Mouse (Mus musculus) ovary, adult 2 months (tissue): Measurements from ENCODE around the gene Sprr2a1. TPM values are rescaled to one million over a fixed set of nuclear protein-coding genes. Genes with fewer than 3 reads are reported as not detected.

Source experiments
- polyA plus RNA-seq: library from polyadenylated mRNA; depleted of rRNA; stranded (reverse); fragments of >200 nt; gene quantifications from 2 replicates; pipeline ENCODE4 v1.2.3, GENCODE M21; 2012; rRNA removed

Gene Sprr2a1
- polyA plus RNA-seq: 0.06 TPM in 1 of 2 replicates, not detected in the other

DNA sequence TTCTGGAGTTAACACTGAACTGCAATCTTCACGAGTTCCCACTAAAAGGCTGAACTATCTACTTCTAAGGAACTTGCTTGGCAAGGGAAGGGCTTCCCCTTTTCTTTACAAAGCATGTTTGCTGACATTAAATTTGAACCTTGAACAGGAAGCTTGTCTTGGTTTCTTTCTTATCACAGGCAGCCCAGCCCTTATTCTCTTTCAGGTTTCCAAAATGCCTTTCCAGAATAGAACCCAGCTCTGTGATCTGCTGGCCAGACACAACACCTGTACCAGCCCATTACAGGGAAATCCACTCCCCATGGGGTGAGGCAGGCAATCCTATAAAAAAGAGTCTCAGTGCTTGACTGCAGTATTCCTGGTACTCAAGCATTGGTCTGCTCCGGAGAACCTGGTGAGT, at the start of gene Sprr2a1, which contains the start of gene Sprr2a2:
Sprr2a1 (plus strand) TSS at position 231 of the 400 bp plus-strand sequence.
Sprr2a2 (plus strand) TSS at position 352 of the 400 bp plus-strand sequence.

Other genes starting within 250 kb of the Sprr2a1 start
- not detected in 2 replicates for gene Pglyrp3, start 201.2 kb upstream of the Sprr2a1 start, polyA plus RNA-seq
- gene Lor, start 132.7 kb upstream of the Sprr2a1 start, polyA plus RNA-seq: 0.97 and 1.4 TPM in 2 replicates
- not detected in 2 replicates for gene Prr9, start 91.9 kb upstream of the Sprr2a1 start, polyA plus RNA-seq
- gene Lelp1, start 73.1 kb upstream of the Sprr2a1 start, polyA plus RNA-seq: not detected in 2 replicates
- 51.3 and 98.3 TPM in 2 replicates for gene Sprr2a2, start 121 bp downstream of the Sprr2a1 start, polyA plus RNA-seq
- gene Sprr2a3, start 69.6 kb downstream of the Sprr2a1 start, polyA plus RNA-seq: 3.7 and 6.8 TPM in 2 replicates
- gene Sprr2b, start 100.8 kb downstream of the Sprr2a1 start, polyA plus RNA-seq: 0.78 and 6.6 TPM in 2 replicates
- 0.73 and 0.80 TPM in 2 replicates for gene Sprr2d, start 123.3 kb downstream of the Sprr2a1 start, polyA plus RNA-seq
- 0.26 and 0.29 TPM in 2 replicates for gene Sprr2e, start 136.3 kb downstream of the Sprr2a1 start, polyA plus RNA-seq
- gene Sprr2f, start 149.4 kb downstream of the Sprr2a1 start, polyA plus RNA-seq: 72.6 and 147 TPM in 2 replicates
- gene Sprr2h, start 169.9 kb downstream of the Sprr2a1 start, polyA plus RNA-seq: not detected in 2 replicates
- gene Sprr2i, start 192.2 kb downstream of the Sprr2a1 start, polyA plus RNA-seq: not detected in 2 replicates
- not detected in 2 replicates for gene Sprr2j-ps, start 202.3 kb downstream of the Sprr2a1 start, polyA plus RNA-seq
- 7.6 and 8.8 TPM in 2 replicates for gene Gm9774, start 213.6 kb downstream of the Sprr2a1 start, polyA plus RNA-seq
- gene Sprr2k, start 216.8 kb downstream of the Sprr2a1 start, polyA plus RNA-seq: not detected in 2 replicates
- gene Sprr1b, start 223.0 kb downstream of the Sprr2a1 start, polyA plus RNA-seq: not detected in 2 replicates
- gene Sprr3, start 242.9 kb downstream of the Sprr2a1 start, polyA plus RNA-seq: 0.25 TPM in 1 of 2 replicates, not detected in the other